Mouse (Mus musculus) testis, adult 2 months (tissue): ENCODE data around the gene Man1a2. TPM values are rescaled to one million over a fixed set of nuclear protein-coding genes. Genes with fewer than 3 reads are reported as not detected.

ENCODE experiments used
- H3K27ac ChIP-seq: fragments of 200-500 bp; 2 replicates; pipeline ENCODE4 v1.5.1; 2012; ENCODE audit warnings: low read depth, low read length; ENCODE audit not compliant: control insufficient read depth, insufficient read depth
- H3K27me3 ChIP-seq: fragments of 200-500 bp; 2 replicates; pipeline ENCODE4 v1.6.1; 2012; ENCODE audit warnings: mild to moderate bottlenecking, low read length, moderate library complexity; ENCODE audit not compliant: control insufficient read depth, insufficient read depth
- H3K36me3 ChIP-seq: fragments of 200-500 bp; 2 replicates; pipeline ENCODE4 v1.6.1; 2012; ENCODE audit warnings: mild to moderate bottlenecking, low read length; ENCODE audit not compliant: control insufficient read depth, insufficient read depth
- H3K4me1 ChIP-seq: fragments of 200-500 bp; 2 replicates; pipeline ENCODE4 v1.6.1; 2012; ENCODE audit warnings: low read length; ENCODE audit not compliant: control insufficient read depth, insufficient read depth
- H3K4me3 ChIP-seq: fragments of 200-500 bp; 2 replicates; pipeline ENCODE4 v1.5.1; 2012; ENCODE audit warnings: low read depth, mild to moderate bottlenecking, low read length, moderate library complexity, mixed read lengths; ENCODE audit not compliant: control insufficient read depth
- CTCF ChIP-seq: fragments of 200-500 bp; IDR thresholded peaks from 2 replicates; pipeline ENCODE4 v1.5.1; 2012; ENCODE audit warnings: low read depth, mild to moderate bottlenecking, inconsistent platforms, low read length, moderate library complexity; ENCODE audit not compliant: control insufficient read depth, insufficient read depth, insufficient replicate concordance
- POLR2A ChIP-seq: fragments of 200-500 bp; IDR thresholded peaks from 2 replicates; pipeline ENCODE4 v1.6.1; 2012; ENCODE audit warnings: low read depth, mild to moderate bottlenecking, inconsistent platforms, low read length, moderate library complexity; ENCODE audit not compliant: control insufficient read depth
- polyA plus RNA-seq: library from polyadenylated mRNA; depleted of rRNA; stranded (reverse); fragments of >200 nt; gene quantifications from 2 replicates; pipeline ENCODE4 v1.2.3, GENCODE M21; 2012; rRNA removed

Man1a2 gene
- 9.8 and 12.0 TPM in 2 replicates for polyA plus RNA-seq

DNA sequence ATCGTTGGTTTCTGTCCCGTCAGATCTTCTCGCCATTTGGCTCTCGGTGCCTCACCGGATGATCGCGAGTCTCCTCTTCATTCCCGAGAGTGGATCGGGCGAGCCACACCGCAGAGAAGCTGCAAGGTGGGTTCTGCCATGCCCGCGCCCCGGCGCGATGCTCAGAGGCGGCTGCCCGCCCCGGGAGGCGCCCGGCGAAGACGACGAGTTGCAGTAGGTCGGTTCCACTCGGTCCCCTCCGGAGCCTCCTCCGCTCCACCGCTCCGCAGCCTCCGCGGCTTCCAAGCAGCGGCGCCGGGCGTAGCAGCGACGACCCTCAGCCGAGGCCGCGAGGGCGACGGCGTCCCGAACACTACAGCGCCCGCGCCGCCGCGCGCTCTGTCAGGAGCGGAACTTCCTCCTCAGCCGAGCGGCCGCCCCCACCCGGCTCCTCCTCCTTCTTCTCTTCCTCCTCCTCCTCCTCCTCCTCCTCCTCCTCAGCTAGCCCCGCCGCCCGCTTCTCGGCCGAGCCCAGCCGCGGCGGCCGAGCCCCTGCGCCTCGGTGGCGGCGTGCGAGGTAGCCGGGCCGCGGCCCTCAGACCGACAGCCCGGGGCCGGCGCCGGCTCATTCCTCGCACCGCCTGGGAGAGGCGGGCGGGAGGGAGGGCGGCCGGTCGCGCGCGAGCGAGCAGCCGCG is at the start of gene Man1a2:
Gene Man1a2, minus strand, starts transcription at position 417 of the 676 bp plus-strand sequence.
- Histone ChIP-seq H3K27ac (peak within 1 kb of the TSS; percentile 96), H3K36me3 (no peaks in the 10 kb centered on the region), H3K4me3 (peak within 1 kb of the TSS; percentile 92), H3K27me3 (no peaks in the 10 kb centered on the region), H3K4me1 (peaks cover 8% of the 10 kb centered on the region)
- peak; percentile 70 for TF ChIP-seq POLR2A
- no peak for TF ChIP-seq CTCF

DNA sequence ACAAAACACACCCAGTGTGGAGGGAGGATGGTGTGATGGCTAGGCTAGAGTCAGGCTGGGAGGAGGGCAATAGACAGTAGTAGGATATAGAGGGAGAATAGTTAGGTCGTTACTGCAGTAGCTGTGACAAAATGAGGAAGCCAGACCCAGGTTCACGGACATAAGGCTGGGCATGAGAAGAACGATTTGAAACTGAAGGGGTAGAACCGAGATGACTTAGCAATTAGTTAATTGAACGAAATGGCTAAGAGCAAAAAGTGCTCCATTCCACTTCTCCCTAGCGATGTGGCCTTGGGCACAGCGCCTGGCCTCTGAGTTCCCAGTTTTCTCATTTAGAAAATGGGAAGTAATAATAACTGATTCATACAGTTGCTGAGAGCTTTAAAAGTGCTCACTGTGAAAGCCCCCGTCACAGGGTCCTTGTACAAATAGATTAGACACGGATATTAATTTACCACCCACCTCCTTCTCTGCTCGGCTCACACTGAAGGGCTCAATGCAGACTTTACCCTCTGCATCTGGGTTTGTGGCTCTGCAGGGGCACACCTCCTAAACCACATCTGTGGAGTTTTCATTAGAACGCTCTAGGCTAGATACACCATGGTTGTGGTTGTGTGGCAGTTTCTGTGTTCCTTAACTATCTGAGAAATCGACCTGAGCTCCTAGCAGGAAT is 49.3 kb upstream of the Man1a2 start:
- Histone ChIP-seq H3K36me3 (no peaks in the 10 kb centered on the region), H3K4me3 (no peak overlapping the region), H3K27ac (no peak overlapping the region), H3K4me1 (0 out of 2 replicates have a peak, but pooled peaks cover 2% of the 10 kb centered on the region), H3K27me3 (no peaks in the 10 kb centered on the region)
- TF ChIP-seq CTCF: no peak
- TF ChIP-seq POLR2A: no peak

DNA sequence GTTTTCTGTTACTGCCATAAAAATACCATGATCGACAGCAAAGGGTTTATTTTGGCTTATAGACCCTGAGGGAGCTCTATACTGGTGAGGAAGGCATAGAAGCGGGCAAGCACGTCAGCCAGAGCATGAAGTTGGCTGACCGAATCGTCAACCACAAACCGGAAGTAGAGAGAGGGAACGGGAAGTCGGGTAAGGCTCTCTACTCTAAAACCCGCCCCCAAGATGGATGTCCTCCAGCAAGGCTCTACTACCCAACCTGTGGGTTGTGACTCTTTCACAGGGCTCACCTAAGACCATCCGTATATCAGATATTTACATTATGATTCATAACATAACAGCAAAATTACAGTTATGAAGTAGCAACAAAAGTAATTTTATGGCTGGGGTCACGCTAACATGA is 46.6 kb upstream of the Man1a2 start:
- H3K36me3 ChIP-seq: no peaks in the 10 kb centered on the region
- H3K4me1 ChIP-seq: 0 out of 2 replicates have a peak, but pooled peaks cover 2% of the 10 kb centered on the region
- H3K27me3 ChIP-seq: no peaks in the 10 kb centered on the region
- no peak overlapping the region for H3K27ac ChIP-seq
- no peak for TF ChIP-seq CTCF
- no peak for TF ChIP-seq POLR2A
- peak overlapping the region; percentile 19; the same call in 1 of the 2 replicates for H3K4me3 ChIP-seq

DNA sequence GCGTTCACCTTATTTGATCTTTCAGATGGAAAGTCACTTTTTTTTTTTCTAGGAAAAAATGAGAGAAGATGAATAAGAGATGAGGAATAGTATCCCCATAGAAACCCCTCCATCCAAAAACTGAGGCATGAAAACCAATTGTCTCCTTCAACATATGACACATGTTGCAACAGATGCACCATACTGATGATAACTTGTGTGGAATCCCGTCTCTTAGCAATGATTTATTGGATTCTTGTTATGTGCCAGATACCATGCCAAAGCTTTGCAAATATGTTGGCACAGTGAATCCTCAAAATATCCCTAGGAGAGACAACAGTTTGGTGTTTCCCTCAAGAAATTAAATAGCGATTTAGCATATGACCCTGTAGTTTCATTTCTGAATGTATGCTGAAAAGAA is 46.0 kb upstream of the Man1a2 start:
- no peak for TF ChIP-seq CTCF
- no peak for TF ChIP-seq POLR2A
- Histone ChIP-seq H3K27me3 (no peaks in the 10 kb centered on the region), H3K4me1 (0 out of 2 replicates have a peak, but pooled peaks cover 2% of the 10 kb centered on the region), H3K4me3 (no peak overlapping the region), H3K36me3 (no peaks in the 10 kb centered on the region), H3K27ac (no peak overlapping the region)

DNA sequence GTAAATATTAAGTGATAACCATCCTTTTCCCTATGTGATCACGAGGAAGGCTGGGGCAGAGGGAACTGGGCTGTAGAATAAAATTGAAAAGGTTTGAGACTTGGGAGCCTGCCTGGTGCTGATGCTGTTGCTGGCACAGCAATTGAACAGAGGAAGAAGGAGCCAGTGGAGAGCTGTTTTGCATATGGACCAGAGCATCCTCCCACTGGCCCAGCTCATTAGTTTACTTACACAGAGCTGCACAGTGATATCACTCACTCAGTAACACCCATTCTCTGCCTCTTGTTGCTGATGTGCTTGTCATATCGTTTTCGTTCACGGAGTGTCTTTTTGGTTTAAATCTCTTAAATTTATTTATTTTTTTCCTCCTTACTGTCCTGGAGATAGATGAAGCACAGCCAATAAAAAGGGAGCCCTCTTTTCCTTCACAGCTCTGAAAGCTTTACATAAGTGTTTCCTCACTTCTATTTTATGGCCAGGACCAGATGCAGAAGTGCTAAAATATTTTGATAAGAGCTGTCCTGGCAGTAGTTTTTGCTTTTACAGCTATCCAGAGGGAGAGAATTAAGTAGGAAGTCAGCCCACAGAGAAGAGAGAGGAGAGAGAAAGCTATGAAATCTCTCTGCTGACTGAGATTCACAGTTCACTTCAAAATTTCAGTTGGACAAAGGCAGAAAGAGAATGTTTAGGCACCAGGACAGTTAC is 42.9 kb upstream of the Man1a2 start:
- Histone ChIP-seq H3K36me3 (no peaks in the 10 kb centered on the region), H3K27me3 (no peaks in the 10 kb centered on the region), H3K4me1 (0 out of 2 replicates have a peak, but pooled peaks cover 2% of the 10 kb centered on the region), H3K27ac (no peak overlapping the region), H3K4me3 (no peak overlapping the region)
- TF ChIP-seq CTCF (no peak), POLR2A (no peak)

DNA sequence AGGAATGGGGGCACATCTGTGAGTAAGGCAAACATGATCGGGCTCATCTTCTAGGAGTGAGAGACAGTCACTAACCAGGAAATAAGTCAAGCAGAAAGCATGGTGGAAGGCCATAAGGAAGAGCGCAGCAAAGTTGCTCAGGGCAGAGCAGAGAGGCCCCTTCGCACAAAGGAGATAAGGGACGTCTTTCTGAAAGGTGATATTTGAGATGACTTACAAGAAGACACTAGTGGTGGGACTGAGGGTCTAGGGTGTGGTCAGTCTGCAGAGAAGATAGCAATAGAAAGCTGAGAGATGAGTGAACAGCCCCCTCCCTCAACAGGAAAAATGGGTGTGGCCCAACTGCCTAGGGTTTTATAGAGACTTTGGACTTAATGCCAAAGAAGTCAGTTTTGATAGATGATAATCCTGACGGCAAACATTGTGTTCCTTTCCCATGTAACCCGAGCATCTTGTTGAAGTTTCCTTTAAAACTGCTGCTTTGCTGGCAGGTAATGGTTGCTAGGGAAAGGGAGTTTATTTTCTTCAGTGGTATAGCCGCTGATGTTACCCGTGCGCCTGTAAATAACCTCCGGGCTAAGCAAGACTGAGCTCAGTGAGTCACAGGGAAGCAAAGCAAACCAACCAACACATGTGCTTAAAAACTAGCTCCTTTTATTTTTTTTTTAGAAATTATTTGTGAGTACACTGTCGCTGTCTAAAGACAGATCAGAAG is 40.8 kb upstream of the Man1a2 start:
- H3K4me3 ChIP-seq: no peak overlapping the region
- H3K36me3 ChIP-seq: no peaks in the 10 kb centered on the region
- H3K27ac ChIP-seq: no peak overlapping the region
- no peak for TF ChIP-seq CTCF
- no peaks in the 10 kb centered on the region for H3K4me1 ChIP-seq
- no peaks in the 10 kb centered on the region for H3K27me3 ChIP-seq
